12 mouse cellular contexts compared by ENCODE assay signal in the genomic region with DNA sequence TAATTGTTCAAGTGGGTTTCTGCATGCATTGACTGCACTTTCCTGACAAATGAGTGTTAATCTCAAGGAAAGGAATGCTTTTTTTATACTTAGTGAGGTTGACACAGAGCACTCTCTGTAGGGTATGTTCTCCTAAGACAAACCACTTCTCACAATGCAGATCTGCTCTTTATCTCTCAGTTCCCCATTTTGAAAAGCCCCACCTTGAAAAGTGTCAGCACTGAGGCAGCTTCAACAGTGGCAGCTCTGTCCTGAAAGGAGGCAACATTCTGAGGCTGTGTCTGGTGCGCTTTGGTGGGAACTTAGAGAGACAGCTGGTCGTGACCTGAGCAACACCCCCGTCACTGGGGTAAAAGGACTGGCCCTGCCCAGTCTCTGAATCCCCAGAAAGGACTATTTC. TPM values are rescaled to one million over a fixed set of nuclear protein-coding genes. Genes with fewer than 3 reads are reported as not detected.
DNase-seq lines count a peak whose midpoint lies in the region; ATAC-seq and TF ChIP-seq lines count a peak whose summit lies in the region.
"Had no signal": no experiment of that assay in that cellular context is flagged by ENCODE, and none has a peak within 500 bp of the region (broad histone marks: within the 10 kb centered on the region; RNA-seq: fewer than 3 reads in every experiment).

No protein-coding gene starts in this region.

- in situ Hi-C loops in CH12.LX (cut with MboI; ENCODE audit: low pct_ligation_motif_present, low pct_unique_long_range_greater_than_20kb, low sequenced_read_pairs): loop anchor here (5.0 kb wide), 1 partner anchor 33 kb away; a partner anchor contains a TSS

- H3K4me3 ChIP-seq in heart, adult 2 months: no peak overlapping the region
- H3K4me3 ChIP-seq in limb, embryonic 15.5 days: no peak overlapping the region
- no peak overlapping the region for H3K4me3 ChIP-seq in limb, embryonic 10.5 days
- H3K4me3 ChIP-seq in CH12.LX (replicated peaks in 1 of 3; ENCODE audit: low read depth in 2 of 3, low read length in 2 of 3, poor library complexity in 1 of 3) (no peak overlapping the region), macrophage (ENCODE audit: inconsistent target) (no peak overlapping the region)
- H3K4me3 ChIP-seq in midbrain, embryonic 13.5 days (replicated peaks): no peak overlapping the region

- H3K4me1 ChIP-seq in heart, adult 2 months (ENCODE audit: control insufficient read depth, insufficient read depth, low read length): peaks cover 41% of the 10 kb centered on the region
- peaks cover 3% of the 10 kb centered on the region; the same call in 1 of the 2 replicates for H3K4me1 ChIP-seq in limb, embryonic 15.5 days
- H3K4me1 ChIP-seq in limb, embryonic 10.5 days: peaks cover 9% of the 10 kb centered on the region; the same call in 1 of the 2 replicates
- H3K4me1 ChIP-seq in CH12.LX (ENCODE audit: control insufficient read depth in 1 of 2, insufficient read depth in 2 of 2): peaks cover 62 to 90% of the 10 kb centered on the region in 2 experiments
- H3K4me1 ChIP-seq in midbrain, embryonic 13.5 days (replicated peaks): no peaks in the 10 kb centered on the region

- intact Hi-C loops in heart, adult 2 months (cut with DNase I): no loop called here
- intact Hi-C loops in heart, postnatal 10 days (cut with DNase I): no loop called here

- DNase-seq in heart, adult 2 months: no peak
- DNase-seq in heart, postnatal 10 days: no peak
- no peak for DNase-seq in limb, embryonic 10.5 days (ENCODE audit: low spot score)
- peak; percentile 85 for DNase-seq in CH12.LX (ENCODE audit: extremely low read depth)
- no peak for DNase-seq in embryo, embryonic 11 days

- no peak; the same call in none of the 2 replicates for TF ChIP-seq RAD21 in CH12.LX (IDR thresholded peaks at IDR 0.05; ENCODE audit: low read depth, low read length)

- no peak overlapping the region for H3K4me2 ChIP-seq in limb, embryonic 15.5 days
- peak overlapping the region; percentile 37; the same call in 1 of the 2 replicates for H3K4me2 ChIP-seq in CH12.LX (ENCODE audit: insufficient read depth, low read depth, poor library complexity, severe bottlenecking)
- no peak overlapping the region for H3K4me2 ChIP-seq in midbrain, embryonic 13.5 days (replicated peaks)

- dilution Hi-C loops in CH12.LX (cut with MboI; ENCODE audit: extremely low pct_ligation_motif_present, extremely low pct_unique_long_range_greater_than_20kb, low sequenced_read_pairs): no loop called here

- no peaks in the 10 kb centered on the region for H3K9me3 ChIP-seq in limb, embryonic 15.5 days
- no peaks in the 10 kb centered on the region for H3K9me3 ChIP-seq in limb, embryonic 10.5 days (replicated peaks)
- H3K9me3 ChIP-seq in CH12.LX (replicated peaks; ENCODE audit: low read length): no peaks in the 10 kb centered on the region
- no peaks in the 10 kb centered on the region for H3K9me3 ChIP-seq in midbrain, embryonic 13.5 days

- ATAC-seq in limb, embryonic 15.5 days (ENCODE audit: insufficient number of reproducible peaks, low FRiP score, low TSS enrichment, low read depth): no peak
- ATAC-seq in midbrain, embryonic 13.5 days: no peak

- no peaks in the 10 kb centered on the region; the same call in 1 of the 2 replicates for H3K36me3 ChIP-seq in heart, adult 2 months (ENCODE audit: control insufficient read depth, insufficient read depth, low read length)
- peaks cover 25% of the 10 kb centered on the region for H3K36me3 ChIP-seq in limb, embryonic 15.5 days
- H3K36me3 ChIP-seq in limb, embryonic 10.5 days: peaks cover 46% of the 10 kb centered on the region
- peaks cover 0 to 13% of the 10 kb centered on the region in 2 experiments for H3K36me3 ChIP-seq in CH12.LX (replicated peaks in 1 of 2; ENCODE audit: control insufficient read depth in 1 of 2, insufficient read depth in 1 of 2, low read length in 1 of 2)
- H3K36me3 ChIP-seq in macrophage (ENCODE audit: inconsistent target): no peaks in the 10 kb centered on the region
- H3K36me3 ChIP-seq in midbrain, embryonic 13.5 days: peaks cover 39% of the 10 kb centered on the region

- H3K9ac ChIP-seq in heart, adult 2 months (ENCODE audit: low read depth, low read length): no peak overlapping the region
- H3K9ac ChIP-seq in limb, embryonic 15.5 days: no peak overlapping the region
- 0 out of 2 replicates have a peak overlapping the region, but pooled peaks have one; percentile 8 for H3K9ac ChIP-seq in CH12.LX (ENCODE audit: insufficient read depth, low read depth)
- no peak overlapping the region for H3K9ac ChIP-seq in midbrain, embryonic 13.5 days (replicated peaks)

- H3K79me2 ChIP-seq in heart, adult 2 months (replicated peaks; ENCODE audit: control insufficient read depth, insufficient read depth, low read length): no peaks in the 10 kb centered on the region
- H3K79me2 ChIP-seq in CH12.LX (replicated peaks; ENCODE audit: control insufficient read depth, extremely low read depth, insufficient read depth, poor library complexity, severe bottlenecking): no peaks in the 10 kb centered on the region
- H3K79me2 ChIP-seq in macrophage (ENCODE audit: inconsistent target): no peaks in the 10 kb centered on the region

- TF ChIP-seq POLR2A in heart, adult 2 months (IDR thresholded peaks at IDR 0.05; ENCODE audit: insufficient read depth, low read depth, low read length): no peak
- peak; percentile 53 for TF ChIP-seq POLR2A in CH12.LX (IDR thresholded peaks at IDR 0.05; ENCODE audit: low read depth, low read length)

- TF ChIP-seq CTCF in heart, adult 2 months (IDR thresholded peaks at IDR 0.05): no peak
- no peak for TF ChIP-seq CTCF in CH12.LX (conservative IDR thresholded peaks at IDR 0.05 in 1 of 2, IDR thresholded peaks at IDR 0.05 in 1 of 2; ENCODE audit: low read depth in 2 of 2, low read length in 2 of 2)

- TF ChIP-seq EP300 in heart, adult 2 months (IDR thresholded peaks at IDR 0.05; ENCODE audit: insufficient read depth, low read depth, low read length): no peak
- peak; percentile 90 for TF ChIP-seq EP300 in CH12.LX (IDR thresholded peaks at IDR 0.05; ENCODE audit: low read length)

- 69% methylated on average over 3 of the region's 3 CpGs for WGBS in heart, adult 2 months
- 81% methylated on average over 3 of the region's 3 CpGs for WGBS in limb, embryonic 15.5 days
- 67% methylated on average over 3 of the region's 3 CpGs for WGBS in limb, embryonic 10.5 days
- 26% methylated on average over 3 of the region's 3 CpGs for WGBS in macrophage (ENCODE audit: missing documents)
- WGBS in midbrain, embryonic 13.5 days: 61% methylated on average over 3 of the region's 3 CpGs

- no peaks in the 10 kb centered on the region for H3K27me3 ChIP-seq in heart, adult 2 months (ENCODE audit: control insufficient read depth, insufficient read depth, low read length)
- H3K27me3 ChIP-seq in limb, embryonic 15.5 days: no peaks in the 10 kb centered on the region
- H3K27me3 ChIP-seq in limb, embryonic 10.5 days (ENCODE audit: low read depth, poor library complexity, severe bottlenecking): no peaks in the 10 kb centered on the region
- H3K27me3 ChIP-seq in CH12.LX (replicated peaks): no peaks in the 10 kb centered on the region
- H3K27me3 ChIP-seq in midbrain, embryonic 13.5 days: no peaks in the 10 kb centered on the region

- H3K27ac ChIP-seq in heart, adult 2 months: peak overlapping the region; percentile 66
- peak overlapping the region; percentile 6; the same call in 1 of the 2 replicates for H3K27ac ChIP-seq in limb, embryonic 15.5 days
- H3K27ac ChIP-seq in limb, embryonic 10.5 days: no peak overlapping the region
- peak overlapping the region; percentile 88 for H3K27ac ChIP-seq in CH12.LX (ENCODE audit: insufficient read depth, low read depth)
- H3K27ac ChIP-seq in macrophage: peak overlapping the region; percentile 65
- H3K27ac ChIP-seq in midbrain, embryonic 13.5 days: no peak overlapping the region

RNA-seq across cellular contexts. Expression of a gene that starts 22.5 kb away (rescaled TPM):
- under 1 TPM in 1 of 2 experiments, not detected in 1; 0.23 TPM for total RNA-seq in heart, adult 2 months (2021)
- 0.44 and 1.3 TPM in 2 replicates for polyA plus RNA-seq in heart, adult 2 months (2012; rRNA removed)
- total RNA-seq in heart, postnatal 10 days (2021): under 1 TPM; 0.07 to 0.20 TPM
- 0.12 and 0.16 TPM in 2 replicates for polyA plus RNA-seq in limb, embryonic 15.5 days (2015; fragmentation: Nextera tagmentation; extraction: Ambion mirVana)
- 0.24 and 0.31 TPM in 2 replicates for polyA plus RNA-seq in limb, embryonic 10.5 days (2016; fragmentation: Nextera tagmentation; extraction: Ambion mirVana)
- 0.04 and 0.17 TPM in 2 replicates for total RNA-seq in CH12.LX (2012; rRNA removed)
- 0.04 TPM in 1 of 2 replicates, not detected in the other for total RNA-seq in CH12.LX (2014; rRNA removed)
- not detected in 2 replicates for polyA plus RNA-seq in CH12.LX (2012; ENCODE audit: insufficient read length, low read depth)
- 1 to 10 TPM in 6 of 26 experiments, under 1 TPM in 12, not detected in 8; 0.19 to 2.0 (median 0.68) TPM for total RNA-seq in macrophage (2018; cell fraction: chromatin; rRNA removed)
- total RNA-seq in macrophage (2018; cell fraction: cytosol; rRNA removed): under 1 TPM in 5 of 26 experiments, not detected in 21; 0.03 to 0.13 (median 0.10) TPM
- 1 to 10 TPM in 5 of 26 experiments, under 1 TPM in 14, not detected in 7; 0.16 to 1.2 (median 0.54) TPM for total RNA-seq in macrophage (2018; cell fraction: nucleus; rRNA removed)
- not detected in 3 replicates for polyA plus RNA-seq in macrophage (2018)
- 0.05 and 0.21 TPM in 2 replicates for polyA plus RNA-seq in midbrain, embryonic 13.5 days (2015; fragmentation: Nextera tagmentation; extraction: Ambion mirVana)
- total RNA-seq: liver, adult 2 months had no signal

RNA-seq across cellular contexts. Expression of a gene that starts 35.7 kb away (rescaled TPM):
- total RNA-seq in heart, adult 2 months (2021): not detected
- polyA plus RNA-seq in heart, adult 2 months (2012; rRNA removed): not detected in 2 replicates
- not detected for total RNA-seq in heart, postnatal 10 days (2021)
- polyA plus RNA-seq in limb, embryonic 15.5 days (2015; fragmentation: Nextera tagmentation; extraction: Ambion mirVana): not detected in 2 replicates
- polyA plus RNA-seq in limb, embryonic 10.5 days (2016; fragmentation: Nextera tagmentation; extraction: Ambion mirVana): not detected in 2 replicates
- total RNA-seq in CH12.LX (2012; rRNA removed) (0.89 and 1.3 TPM in 2 replicates), CH12.LX (2014; rRNA removed) (0.77 and 0.90 TPM in 2 replicates)
- polyA plus RNA-seq in CH12.LX (2012; ENCODE audit: insufficient read length, low read depth) (1.0 and 1.4 TPM in 2 replicates), macrophage (2018) (not detected in 3 replicates)
- total RNA-seq in macrophage (2018; cell fraction: chromatin; rRNA removed): 1 to 10 TPM in 1 of 26 experiments, not detected in 25; 1.4 TPM
- total RNA-seq in macrophage (2018; cell fraction: cytosol; rRNA removed): under 1 TPM in 3 of 26 experiments, not detected in 23; 0.14 to 0.42 (median 0.19) TPM
- total RNA-seq in macrophage (2018; cell fraction: nucleus; rRNA removed): under 1 TPM in 1 of 26 experiments, not detected in 25; 0.76 TPM
- polyA plus RNA-seq in midbrain, embryonic 13.5 days (2015; fragmentation: Nextera tagmentation; extraction: Ambion mirVana): not detected in 2 replicates
- total RNA-seq: layer of hippocampus, postnatal 10 days; liver, adult 2 months had no signal
- polyA plus RNA-seq: brain, embryonic 14.5 days; frontal cortex, adult 2 months; liver, adult 2 months had no signal

RNA-seq across cellular contexts. Expression of a gene that starts 55.8 kb away (rescaled TPM):
- total RNA-seq in heart, adult 2 months (2021): 1 to 10 TPM; 6.6 to 7.3 TPM
- polyA plus RNA-seq in heart, adult 2 months (2012; rRNA removed): 12.8 and 15.2 TPM in 2 replicates
- total RNA-seq in heart, postnatal 10 days (2021): 10 to 100 TPM; 22.4 to 22.9 TPM
- polyA plus RNA-seq in limb, embryonic 15.5 days (2015; fragmentation: Nextera tagmentation; extraction: Ambion mirVana): 19.6 and 23.4 TPM in 2 replicates
- polyA plus RNA-seq in limb, embryonic 10.5 days (2016; fragmentation: Nextera tagmentation; extraction: Ambion mirVana): 28.0 and 34.2 TPM in 2 replicates
- total RNA-seq in CH12.LX (2012; rRNA removed) (8.8 and 14.1 TPM in 2 replicates), CH12.LX (2014; rRNA removed) (5.9 and 7.9 TPM in 2 replicates)
- polyA plus RNA-seq in CH12.LX (2012; ENCODE audit: insufficient read length, low read depth) (6.9 and 8.6 TPM in 2 replicates), macrophage (2018) (3.6 to 9.3 TPM (median 6.3 TPM) in 3 replicates)
- 10 to 100 TPM in 25 of 26 experiments, 1 to 10 TPM in 1; 7.8 to 51.2 (median 33.7) TPM for total RNA-seq in macrophage (2018; cell fraction: chromatin; rRNA removed)
- total RNA-seq in macrophage (2018; cell fraction: cytosol; rRNA removed): 1 to 10 TPM; 4.5 to 8.2 (median 6.4) TPM
- 10 to 100 TPM in 20 of 26 experiments, 1 to 10 TPM in 6; 5.9 to 35.6 (median 13.3) TPM for total RNA-seq in macrophage (2018; cell fraction: nucleus; rRNA removed)
- polyA plus RNA-seq in midbrain, embryonic 13.5 days (2015; fragmentation: Nextera tagmentation; extraction: Ambion mirVana): 25.8 and 28.8 TPM in 2 replicates

RNA-seq across cellular contexts. Expression of a gene that starts 55.9 kb away (rescaled TPM):
- 1 to 10 TPM in 1 of 2 experiments, under 1 TPM in 1; 0.93 to 1.5 TPM for total RNA-seq in heart, adult 2 months (2021)
- 1.2 and 1.5 TPM in 2 replicates for polyA plus RNA-seq in heart, adult 2 months (2012; rRNA removed)
- 1 to 10 TPM; 2.6 to 3.5 TPM for total RNA-seq in heart, postnatal 10 days (2021)
- 16.7 and 18.6 TPM in 2 replicates for polyA plus RNA-seq in limb, embryonic 15.5 days (2015; fragmentation: Nextera tagmentation; extraction: Ambion mirVana)
- 35.3 and 37.8 TPM in 2 replicates for polyA plus RNA-seq in limb, embryonic 10.5 days (2016; fragmentation: Nextera tagmentation; extraction: Ambion mirVana)
- total RNA-seq in CH12.LX (2012; rRNA removed) (6.8 and 7.3 TPM in 2 replicates), CH12.LX (2014; rRNA removed) (11.3 and 12.2 TPM in 2 replicates)
- polyA plus RNA-seq in CH12.LX (2012; ENCODE audit: insufficient read length, low read depth) (7.9 and 8.6 TPM in 2 replicates), macrophage (2018) (4.7 to 9.4 TPM (median 5.9 TPM) in 3 replicates)
- total RNA-seq in macrophage (2018; cell fraction: chromatin; rRNA removed): 10 to 100 TPM in 16 of 26 experiments, 1 to 10 TPM in 10; 1.9 to 39.9 (median 14.4) TPM
- 1 to 10 TPM; 1.4 to 7.7 (median 4.6) TPM for total RNA-seq in macrophage (2018; cell fraction: cytosol; rRNA removed)
- total RNA-seq in macrophage (2018; cell fraction: nucleus; rRNA removed): 10 to 100 TPM in 13 of 26 experiments, 1 to 10 TPM in 13; 1.5 to 33.5 (median 10.7) TPM
- 14.5 and 14.9 TPM in 2 replicates for polyA plus RNA-seq in midbrain, embryonic 13.5 days (2015; fragmentation: Nextera tagmentation; extraction: Ambion mirVana)

Comparison
In these comparisons a context has a peak if more than half of its experiments do, and no peak if none do; other contexts are left out.
1. H3K27ac ChIP-seq: peak in heart, adult 2 months (single experiment), limb, embryonic 15.5 days (single experiment), CH12.LX (single experiment) and macrophage (single experiment); none in limb, embryonic 10.5 days (single experiment) and midbrain, embryonic 13.5 days (single experiment).